Mouse (Mus musculus): Measurements from ENCODE around the gene Trappc6a.
"Not testable (repeated sequence)": the region's sequence is repeated elsewhere in the genome, so short reads cannot be mapped to it uniquely, and the experiment has no call there.

Trappc6a gene

DNA sequence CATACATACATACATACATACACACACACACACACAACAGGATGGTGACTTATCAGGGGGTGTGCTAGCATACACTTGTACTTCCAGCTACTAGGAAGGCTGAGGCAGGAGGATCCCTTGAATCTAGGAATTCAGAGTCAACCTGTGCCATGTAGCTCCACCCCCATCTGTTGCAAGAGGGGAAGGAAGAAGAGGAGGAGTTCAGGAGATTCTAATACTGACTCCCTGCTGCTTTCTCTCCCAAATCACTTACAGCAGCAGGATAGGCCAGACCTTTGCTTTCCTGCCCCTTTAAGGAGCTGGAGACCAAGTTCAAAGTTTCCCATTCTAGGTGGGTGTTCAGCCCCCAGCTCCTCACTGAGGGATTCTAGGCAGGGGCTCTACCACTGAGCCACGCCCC lies 22.7 kb upstream of the Trappc6a start:
- no peak for ATAC-seq (ENCODE audit: insufficient number of reproducible peaks, low FRiP score, low TSS enrichment)

DNA sequence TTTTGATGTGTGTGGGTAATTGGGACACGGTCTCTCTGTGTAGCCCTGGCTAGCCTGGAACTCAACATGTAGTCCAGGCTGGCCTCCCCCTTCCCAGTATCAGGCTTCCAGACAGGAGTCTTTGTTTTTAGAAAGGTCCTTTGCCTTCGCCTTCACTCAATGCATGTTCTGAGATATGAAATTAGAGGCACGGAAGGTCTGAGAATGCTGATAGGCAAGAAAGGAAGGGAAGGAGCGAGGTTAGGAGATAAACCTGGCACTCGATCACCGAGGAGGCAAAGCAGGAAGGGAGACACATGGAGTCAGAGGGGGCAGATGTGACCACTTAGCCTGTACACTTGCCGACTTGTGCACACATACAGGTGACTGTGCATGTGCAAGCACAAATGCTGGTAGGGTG lies 21.6 kb upstream of the Trappc6a start:
- ATAC-seq (ENCODE audit: insufficient number of reproducible peaks, low FRiP score, low TSS enrichment): no peak

DNA sequence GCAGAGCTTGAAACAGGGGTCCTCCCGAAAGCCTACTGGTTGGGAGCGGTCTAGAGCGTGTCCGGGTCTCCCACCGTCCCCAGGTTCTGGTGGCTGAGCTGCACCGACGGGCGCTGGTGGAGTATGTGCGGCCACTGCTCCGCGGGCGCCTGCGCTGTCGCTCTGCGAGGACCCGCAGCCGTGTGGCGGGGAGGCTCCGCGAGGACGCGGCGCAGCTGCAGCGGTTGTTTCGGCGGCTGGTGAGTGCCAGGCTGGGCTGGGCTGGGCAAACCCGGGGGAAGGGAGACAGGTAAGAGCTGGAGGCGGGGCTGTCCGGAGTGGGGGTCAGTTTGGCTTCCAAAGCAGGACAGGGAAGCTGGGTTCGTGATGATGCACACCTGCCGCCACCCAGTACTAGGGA lies 18.7 kb upstream of the Trappc6a start:
- ATAC-seq (ENCODE audit: insufficient number of reproducible peaks, low FRiP score, low TSS enrichment): no peak

GRCm38 (mm10) chr7:19491731-19492130 lies 16.5 kb upstream of the Trappc6a start:
- ATAC-seq (ENCODE audit: insufficient number of reproducible peaks, low FRiP score, low TSS enrichment): no peak

- ATAC-seq (ENCODE audit: insufficient number of reproducible peaks, low FRiP score, low TSS enrichment): no peak
Measured at GRCm38 (mm10) chr7:19494751-19495474, 13.3 kb upstream of the Trappc6a start.

- no peak for ATAC-seq (ENCODE audit: insufficient number of reproducible peaks, low FRiP score, low TSS enrichment)
Measured at GRCm38 (mm10) chr7:19495521-19496213, 12.5 kb upstream of the Trappc6a start.

- ATAC-seq (ENCODE audit: insufficient number of reproducible peaks, low FRiP score, low TSS enrichment): no peak
Measured at GRCm38 (mm10) chr7:19496214-19496555, 12.0 kb upstream of the Trappc6a start.

DNA sequence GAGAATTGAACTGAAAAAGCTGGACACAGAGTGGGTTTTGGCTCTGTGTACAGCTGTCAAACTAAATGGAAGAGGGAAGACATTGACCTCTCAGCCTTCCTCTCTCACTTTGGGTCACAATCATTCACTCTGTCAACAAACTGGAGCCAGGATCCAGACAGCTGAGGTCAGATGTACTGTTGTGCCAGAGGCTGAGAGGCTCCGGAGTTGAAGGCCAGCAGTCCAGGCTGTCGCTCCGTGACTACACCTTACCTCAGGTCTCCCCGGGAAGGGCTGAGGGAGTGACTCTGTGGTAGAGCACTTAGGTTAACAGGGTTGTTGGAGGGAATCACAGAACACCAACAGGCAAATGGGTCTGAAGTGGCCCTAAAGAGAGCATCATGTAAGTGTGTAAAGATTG lies 9.9 kb upstream of the Trappc6a start:
- ATAC-seq (ENCODE audit: insufficient number of reproducible peaks, low FRiP score, low TSS enrichment): no peak

DNA sequence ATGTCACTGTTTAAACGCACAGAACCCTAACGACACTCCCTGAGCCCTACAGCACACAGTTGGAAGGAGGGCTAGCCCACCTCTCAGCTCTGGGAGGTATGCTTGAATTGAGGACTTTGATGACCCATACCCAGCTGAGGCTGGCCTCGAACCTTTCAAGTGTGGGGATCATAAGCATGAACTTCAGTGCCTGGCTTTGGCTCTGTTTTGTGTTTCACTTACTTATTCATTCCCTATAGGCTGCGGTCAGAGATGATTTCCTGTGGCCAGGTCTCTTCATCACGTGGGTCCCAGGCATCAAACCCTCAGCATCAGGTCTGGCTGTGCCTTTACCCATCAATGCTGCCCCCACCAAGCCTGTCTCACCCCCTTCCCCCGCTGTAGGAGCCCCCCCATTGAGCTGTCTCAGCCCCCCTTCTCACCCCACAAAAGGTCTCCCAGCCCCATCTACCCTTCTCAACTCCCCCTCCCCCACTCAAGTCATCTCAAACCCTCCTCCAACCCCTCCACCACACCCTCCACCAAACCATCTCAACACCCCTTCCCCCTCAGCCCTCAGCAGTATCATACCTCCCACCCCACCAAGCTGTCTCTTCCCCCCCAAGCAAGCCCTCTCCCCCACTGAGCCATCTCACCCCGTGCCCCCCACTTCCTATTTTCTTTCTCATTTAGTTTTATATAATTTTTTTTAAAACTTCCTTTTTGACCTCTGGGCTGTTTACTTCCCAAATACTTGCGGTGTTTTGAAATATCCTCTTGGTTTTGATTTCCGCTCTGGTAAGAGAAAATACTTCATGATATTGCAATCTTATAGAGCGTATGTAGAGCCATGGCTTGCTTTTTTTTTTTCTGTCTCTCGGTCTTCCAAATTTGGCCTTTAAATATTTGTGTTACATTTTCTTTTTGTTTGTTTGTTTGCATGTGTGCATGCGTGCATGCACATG lies 7.5 kb upstream of the Trappc6a start:
- no peak for ATAC-seq (ENCODE audit: insufficient number of reproducible peaks, low FRiP score, low TSS enrichment)

DNA sequence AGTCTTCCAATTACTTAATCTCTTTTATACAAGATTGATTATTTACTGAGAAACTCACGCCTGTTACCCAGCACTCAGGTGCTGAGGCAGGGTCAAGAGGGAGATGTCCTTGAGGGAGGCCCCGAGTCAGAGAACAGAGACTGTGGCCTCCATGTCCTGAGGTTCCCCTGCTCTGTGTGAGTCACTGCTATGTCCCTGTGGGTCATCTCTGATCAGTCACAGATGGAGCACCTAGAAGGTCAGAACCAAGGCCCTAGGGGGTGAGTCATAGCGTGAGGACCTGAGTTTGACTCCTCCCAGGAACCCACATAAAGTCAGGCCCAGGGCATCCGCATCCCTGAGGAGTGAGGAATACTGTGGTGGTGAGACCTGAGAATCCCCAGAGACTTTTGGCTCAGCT lies 6.5 kb upstream of the Trappc6a start:
- ATAC-seq (ENCODE audit: insufficient number of reproducible peaks, low FRiP score, low TSS enrichment): no peak

GRCm38 (mm10) chr7:19503481-19504068 lies 4.6 kb upstream of the Trappc6a start:
- peak; percentile 29; the same call in 1 of the 2 replicates for ATAC-seq (ENCODE audit: insufficient number of reproducible peaks, low FRiP score, low TSS enrichment)

- ATAC-seq (ENCODE audit: insufficient number of reproducible peaks, low FRiP score, low TSS enrichment): no peak
Measured at GRCm38 (mm10) chr7:19506326-19506725, 1.9 kb upstream of the Trappc6a start.

DNA sequence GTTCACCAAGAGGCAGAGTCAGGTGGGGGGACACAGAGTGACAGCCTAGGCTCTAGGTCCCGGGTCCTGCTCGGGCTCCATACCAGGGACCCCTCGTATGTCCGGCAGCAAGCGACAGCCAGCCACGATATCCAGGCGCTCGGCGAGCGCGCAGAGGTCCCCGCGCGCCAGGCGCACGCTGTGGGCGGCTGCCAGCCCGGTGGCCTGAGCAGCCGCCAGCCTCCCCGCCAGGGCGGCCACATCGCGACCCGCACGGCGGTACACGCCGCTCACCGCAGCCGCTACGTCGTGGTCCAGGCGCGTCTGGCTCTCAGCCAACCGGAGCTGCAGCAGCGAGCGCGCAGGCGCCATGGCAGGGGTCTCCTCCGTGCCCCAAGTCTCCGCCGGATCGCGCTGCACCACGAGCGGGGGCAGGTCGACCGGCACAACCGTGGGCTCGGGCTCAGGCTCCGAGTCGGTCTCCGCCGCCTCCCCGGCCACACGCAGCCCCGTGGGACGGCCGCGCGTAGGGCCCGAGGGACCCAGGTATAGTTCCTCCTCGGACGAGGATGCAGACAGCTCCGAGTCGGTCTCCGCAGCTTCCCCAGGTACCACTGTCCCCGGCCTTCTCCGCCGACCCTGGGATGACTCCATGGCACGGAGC lies 1.1 kb upstream of the Trappc6a start:
- ATAC-seq (ENCODE audit: insufficient number of reproducible peaks, low FRiP score, low TSS enrichment): no peak

DNA sequence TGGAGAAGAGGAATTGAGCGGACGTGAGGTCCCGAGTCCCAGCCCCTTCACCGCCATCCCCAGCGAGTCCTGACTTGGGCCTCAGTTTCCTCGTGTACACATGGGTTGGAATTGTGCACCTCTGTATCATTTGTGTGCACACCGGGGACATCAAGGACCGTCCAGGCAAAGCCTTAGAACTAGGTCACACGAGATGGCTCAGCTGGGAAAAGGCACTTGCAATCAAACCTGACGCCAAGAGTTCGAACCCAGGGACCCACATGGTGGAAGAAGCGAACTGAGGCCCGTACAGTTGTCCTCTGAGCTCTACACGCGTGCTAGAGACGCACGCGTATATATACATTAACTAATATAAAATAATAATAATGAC lies 598 bp upstream of the Trappc6a start:
- ATAC-seq (ENCODE audit: insufficient number of reproducible peaks, low FRiP score, low TSS enrichment): no peak

- no peak for ATAC-seq (ENCODE audit: insufficient number of reproducible peaks, low FRiP score, low TSS enrichment)
Measured at GRCm38 (mm10) chr7:19508924-19509568, 851 bp downstream of the Trappc6a start.

DNA sequence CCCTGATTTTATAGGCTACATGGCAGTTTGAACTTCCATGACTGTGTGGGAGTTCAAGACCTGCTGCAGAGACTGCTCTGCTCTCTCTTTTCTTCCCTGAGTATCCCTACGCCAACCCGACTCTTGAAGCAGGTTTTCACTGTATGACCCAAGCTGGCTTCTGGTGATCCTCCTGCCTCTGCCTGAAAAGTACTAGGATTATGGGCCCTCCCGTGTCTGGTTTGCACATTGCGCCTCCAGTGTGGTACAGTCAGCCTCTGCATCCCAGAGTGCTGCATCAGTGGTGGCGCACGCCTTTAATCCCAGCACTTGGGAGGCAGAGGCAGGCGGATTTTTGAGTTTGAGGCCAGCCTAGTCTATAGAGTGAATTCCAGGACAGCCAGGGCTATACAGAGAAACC lies 1.6 kb downstream of the Trappc6a start:
- ATAC-seq (ENCODE audit: insufficient number of reproducible peaks, low FRiP score, low TSS enrichment): no peak

DNA sequence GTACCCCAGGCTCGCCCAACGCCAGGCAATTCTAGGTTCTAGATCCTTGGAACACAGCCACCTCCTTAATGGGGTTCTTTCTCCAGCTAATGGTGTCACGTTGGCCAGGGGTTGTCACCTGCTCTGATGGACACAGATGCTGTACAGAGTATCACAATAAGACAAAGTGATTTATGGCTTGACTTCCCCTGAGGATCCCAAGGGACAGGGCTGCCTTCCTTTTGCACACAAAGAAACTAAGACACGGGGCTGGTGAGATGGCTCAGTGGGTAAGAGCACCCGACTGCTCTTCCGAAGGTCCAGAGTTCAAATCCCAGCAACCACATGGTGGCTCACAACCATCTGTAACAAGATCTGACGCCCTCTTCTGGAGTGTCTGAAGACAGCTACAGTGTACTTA lies 3.7 kb downstream of the Trappc6a start:
- not testable (repeated sequence) for ATAC-seq (ENCODE audit: insufficient number of reproducible peaks, low FRiP score, low TSS enrichment)

DNA sequence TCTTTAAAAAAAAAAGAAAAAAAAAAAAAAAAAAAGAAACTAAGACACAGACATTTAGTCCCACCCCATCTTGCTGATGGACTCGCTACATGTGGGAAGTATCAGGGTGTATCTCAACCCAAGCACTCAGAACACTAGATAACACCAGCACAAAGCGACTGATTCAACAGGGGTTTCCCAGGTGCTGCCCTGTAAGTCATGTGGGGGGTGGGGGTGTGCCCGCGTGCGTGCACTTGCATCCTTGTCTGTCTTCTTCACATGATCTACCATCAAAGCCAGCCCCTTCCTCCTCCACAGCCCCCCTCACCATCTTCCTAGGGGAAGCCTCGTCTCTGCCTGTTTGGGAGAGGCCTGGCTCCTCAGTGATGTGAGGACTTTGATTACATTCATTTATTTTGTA lies 4.2 kb downstream of the Trappc6a start:
- ATAC-seq (ENCODE audit: insufficient number of reproducible peaks, low FRiP score, low TSS enrichment): no peak

DNA sequence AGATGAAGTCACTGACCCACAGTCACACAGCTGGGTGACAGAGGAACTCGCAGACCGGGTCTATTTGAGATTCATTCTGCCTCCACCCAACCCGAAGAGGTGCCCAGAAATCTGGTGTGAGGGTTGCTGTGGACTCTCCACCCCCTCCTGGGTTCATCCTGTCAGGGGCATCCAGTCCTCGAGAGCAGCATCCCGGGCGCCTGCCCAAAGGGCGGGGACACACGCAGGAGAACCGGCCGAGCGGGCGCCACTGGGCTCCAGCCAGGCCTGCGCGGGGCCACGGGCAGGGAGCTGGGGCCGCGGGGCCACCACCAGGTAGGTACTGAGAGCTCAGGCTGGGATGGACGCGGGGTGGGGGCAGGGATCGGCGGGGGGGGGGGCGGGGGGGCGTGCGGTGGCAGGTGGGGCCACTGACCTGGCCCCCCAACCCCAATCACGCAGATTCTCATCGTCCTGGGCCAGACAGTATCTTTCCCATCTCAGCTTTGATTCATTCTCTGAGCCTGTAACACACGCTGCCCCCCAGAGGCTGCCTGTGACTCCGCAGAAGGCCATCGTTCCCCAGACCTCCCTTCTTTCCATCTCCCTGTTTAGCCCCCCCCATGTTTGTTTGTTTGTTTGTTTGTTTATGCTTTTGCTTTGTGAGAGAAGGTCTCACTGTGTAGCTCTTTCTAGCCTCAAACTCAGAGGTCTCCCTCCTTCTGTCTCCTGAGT lies 9.6 kb downstream of the Trappc6a start, which contains the start of gene Nkpd1:
TSS of gene Nkpd1 (plus strand) at position 187 of the 714 bp plus-strand sequence.
- no peak for ATAC-seq (ENCODE audit: insufficient number of reproducible peaks, low FRiP score, low TSS enrichment)
